Mouse (Mus musculus) CH12.LX (cell line): ENCODE data around the gene Gm11565. TPM values are rescaled to one million over a fixed set of nuclear protein-coding genes. Genes with fewer than 3 reads are reported as not detected.
A peak's percentile ranks its signal among the peaks of the same experiment; 100 is the strongest.

Experiments
- DNase-seq: peaks from one replicate; pipeline ENCODE4 v3.0.0-alpha.2; 2013; ENCODE audit errors: extremely low read depth
- H3K27ac ChIP-seq: 2 replicates; pipeline ENCODE4 v1.5.1; 2012; ENCODE audit warnings: low read depth, mild to moderate bottlenecking, control low read depth, moderate library complexity; ENCODE audit not compliant: insufficient read depth
- H3K27me3 ChIP-seq: replicated peaks from 2 replicates; pipeline ENCODE3; 2012; ENCODE audit warnings: inconsistent platforms
- H3K36me3 ChIP-seq, 2 experiments: replicated peaks in 1 of 2; 2 replicates each; pipeline versions ENCODE3 to v1.6.1; 2012; ENCODE audit warnings: inconsistent platforms in 1 of 2, low read length in 1 of 2, mild to moderate bottlenecking in 1 of 2, mixed read lengths in 1 of 2, moderate library complexity in 1 of 2; ENCODE audit not compliant: control insufficient read depth in 1 of 2, insufficient read depth in 1 of 2
- H3K4me1 ChIP-seq, 2 experiments: 2 replicates each; pipeline ENCODE4 v1.6.1; 2012; ENCODE audit warnings: inconsistent platforms in 1 of 2, moderate library complexity in 1 of 2; ENCODE audit not compliant: insufficient read depth in 2 of 2, control insufficient read depth in 1 of 2
- H3K4me2 ChIP-seq: 2 replicates; pipeline ENCODE4 v1.6.1; 2012; ENCODE audit warnings: low read depth, mild to moderate bottlenecking, control low read depth; ENCODE audit not compliant: poor library complexity, insufficient read depth, severe bottlenecking
- H3K4me3 ChIP-seq, 3 experiments: fragments of 150-350 bp in 1 of 3; sonication (generic) in 1 of 3; replicated peaks in 1 of 3; 2 replicates each; pipeline versions ENCODE3 to v1.5.1; 2011 to 2012; ENCODE audit warnings: low read depth in 2 of 3, low read length in 2 of 3, mild to moderate bottlenecking in 2 of 3, moderate library complexity in 2 of 3, control low read depth in 1 of 3, improper control_type of control experiment in 1 of 3, inconsistent platforms in 1 of 3, mixed read lengths in 1 of 3; ENCODE audit not compliant: poor library complexity in 1 of 3
- H3K79me2 ChIP-seq: replicated peaks from 2 replicates; pipeline ENCODE4 v1.6.1; 2012; ENCODE audit warnings: mild to moderate bottlenecking, moderate library complexity; ENCODE audit not compliant: control insufficient read depth, poor library complexity, insufficient read depth, severe bottlenecking; ENCODE audit errors: extremely low read depth
- H3K9ac ChIP-seq: 2 replicates; pipeline ENCODE4 v1.6.1; 2012; ENCODE audit warnings: low read depth, mild to moderate bottlenecking, control low read depth, moderate library complexity; ENCODE audit not compliant: insufficient read depth
- H3K9me3 ChIP-seq: replicated peaks from 2 replicates; pipeline ENCODE3; 2012; ENCODE audit warnings: low read length, inconsistent platforms, mixed read lengths
- BHLHE40 ChIP-seq: IDR thresholded peaks from 2 replicates; pipeline ENCODE4 v1.6.1; 2011; ENCODE audit warnings: mild to moderate bottlenecking, low read depth, low read length, improper control_type of control experiment
- CTCF ChIP-seq, 2 experiments: IDR thresholded peaks in 1 of 2; conservative IDR thresholded peaks in 1 of 2; 2 replicates each; pipeline ENCODE4 v1.5.1; 2011 to 2012; ENCODE audit warnings: low read depth in 2 of 2, low read length in 2 of 2, improper control_type of control experiment in 1 of 2, inconsistent platforms in 1 of 2, mild to moderate bottlenecking in 1 of 2, moderate library complexity in 1 of 2
- GABPA ChIP-seq: IDR thresholded peaks from 2 replicates; pipeline ENCODE4 v1.6.1; 2012; ENCODE audit warnings: low read depth, low read length, improper control_type of control experiment, inconsistent platforms; ENCODE audit not compliant: insufficient replicate concordance
- JUND ChIP-seq: conservative IDR thresholded peaks from 2 replicates; pipeline ENCODE4 v1.6.1; 2011; ENCODE audit warnings: low read depth, low read length, improper control_type of control experiment
- MXI1 ChIP-seq: IDR thresholded peaks from 2 replicates; pipeline ENCODE4 v1.6.1; 2011; ENCODE audit warnings: mild to moderate bottlenecking, low read depth, low read length, improper control_type of control experiment
- MYC ChIP-seq: IDR thresholded peaks from 2 replicates; pipeline ENCODE4 v1.6.1; 2011; ENCODE audit warnings: low read depth, mild to moderate bottlenecking, improper control_type of control experiment, low read length
- POLR2AphosphoS2 ChIP-seq: IDR thresholded peaks from 2 replicates; pipeline ENCODE4 v1.6.1; 2011; ENCODE audit warnings: low read depth, low read length, improper control_type of control experiment
- RAD21 ChIP-seq: IDR thresholded peaks from 2 replicates; pipeline ENCODE4 v1.6.1; 2011; ENCODE audit warnings: low read depth, mild to moderate bottlenecking, low read length, improper control_type of control experiment, moderate library complexity
- RCOR1 ChIP-seq: conservative IDR thresholded peaks from 2 replicates; pipeline ENCODE4 v1.6.1; 2012; ENCODE audit warnings: low read depth, mild to moderate bottlenecking, inconsistent platforms, low read length, improper control_type of control experiment
- SMC3 ChIP-seq: IDR thresholded peaks from 2 replicates; pipeline ENCODE4 v1.6.1; 2011; ENCODE audit warnings: low read depth, low read length, improper control_type of control experiment
- TCF12 ChIP-seq: IDR thresholded peaks from 2 replicates; pipeline ENCODE4 v1.6.1; 2014; ENCODE audit warnings: low read depth, mild to moderate bottlenecking, inconsistent platforms, low read length, improper control_type of control experiment
- USF1 ChIP-seq: IDR thresholded peaks from 2 replicates; pipeline ENCODE4 v1.6.1; 2014; ENCODE audit warnings: low read depth, mild to moderate bottlenecking, inconsistent platforms, low read length, improper control_type of control experiment
- USF2 ChIP-seq: conservative IDR thresholded peaks from 2 replicates; pipeline ENCODE4 v1.6.1; 2011; ENCODE audit warnings: low read depth, low read length, improper control_type of control experiment
- ZMIZ1 ChIP-seq: IDR thresholded peaks from 2 replicates; pipeline ENCODE4 v1.6.1; 2012; ENCODE audit warnings: low read depth, mild to moderate bottlenecking, inconsistent platforms, low read length, improper control_type of control experiment
- ZNF384 ChIP-seq: IDR thresholded peaks from 2 replicates; pipeline ENCODE4 v1.6.1; 2012; ENCODE audit warnings: low read depth, low read length, improper control_type of control experiment, inconsistent platforms
- dilution Hi-C: fragments of 300-500 bp; cut with MboI; formaldehyde crosslinking; loops from 2 replicates; pipeline ENCODE4 v1.14.3; 2020; ENCODE audit warnings: low sequenced_read_pairs; ENCODE audit not compliant: extremely low pct_unique_long_range_greater_than_20kb, extremely low pct_ligation_motif_present
- in situ Hi-C: fragments of 300-500 bp; cut with MboI; formaldehyde crosslinking; loops from 3 replicates; pipeline ENCODE4 v1.14.3; 2019; ENCODE audit warnings: low sequenced_read_pairs, low pct_ligation_motif_present, low pct_unique_long_range_greater_than_20kb, mixed read lengths
- polyA plus RNA-seq: library from polyadenylated mRNA; unstranded; fragments of >175 nt; gene quantifications from 2 replicates; pipeline ENCODE4 v1.2.1, GENCODE M21; 2012; ENCODE audit warnings: low read depth; ENCODE audit not compliant: insufficient read length
- total RNA-seq, 2 experiments: library from RNA; depleted of rRNA; stranded (reverse); fragments of 300-350 nt in 1 of 2; fragments of >200 nt in 1 of 2; gene quantifications; 2 replicates each; pipeline ENCODE4 v1.2.3; 2012 to 2014

The Gm11565 gene
- total and polyA plus RNA-seq, 3 experiments: not detected

- TF ChIP-seq GABPA: no peak
- TF ChIP-seq SMC3: peak; percentile 28
- no peak for TF ChIP-seq ZNF384
- TF ChIP-seq USF2: no peak
- TF ChIP-seq RAD21: peak; percentile 35
- TF ChIP-seq BHLHE40: no peak
- TF ChIP-seq JUND: no peak
- TF ChIP-seq USF1: no peak
- no peak for TF ChIP-seq POLR2AphosphoS2
- no peak for TF ChIP-seq MYC
- no peak for TF ChIP-seq MXI1
- no peak for TF ChIP-seq TCF12
- peak; percentile 17 to 58; a peak in 3 of 4 replicates for TF ChIP-seq CTCF (conservative IDR thresholded peaks at IDR 0.05 in 1 of 2, IDR thresholded peaks at IDR 0.05 in 1 of 2; ENCODE audit: low read depth in 2 of 2, low read length in 2 of 2)
- TF ChIP-seq RCOR1: no peak
- no peak for TF ChIP-seq ZMIZ1
- H3K9me3 ChIP-seq: no peaks in the 10 kb centered on the region
- dilution Hi-C loops: no loop called here
These were observed 49.7 kb downstream of the Gm11565 start for GRCm38 (mm10) chr11:99964213-99964612.

More at GRCm38 (mm10) chr11:99964213-99964612, 49.7 kb downstream of the Gm11565 start:
- H3K4me3 ChIP-seq: no peak overlapping the region
- peaks cover 86% of the 10 kb centered on the region for H3K27me3 ChIP-seq
- no peaks in the 10 kb centered on the region; the same call in 1 of the 2 replicates for H3K79me2 ChIP-seq
- no peak overlapping the region for H3K27ac ChIP-seq
- no peaks in the 10 kb centered on the region for H3K36me3 ChIP-seq
- in situ Hi-C loops: no loop called here
- DNase-seq: peak; percentile 12
- no peak overlapping the region for H3K9ac ChIP-seq
- no peaks in the 10 kb centered on the region for H3K4me1 ChIP-seq
- no peak overlapping the region for H3K4me2 ChIP-seq

Other genes with a start within 250 kb of the Gm11565 start
Only the 20 nearest of the 33 such genes appear.
- gene Gm11596, start 121.3 kb upstream of the Gm11565 start, total RNA-seq (2012; rRNA removed): not detected in 2 replicates
- not detected in 2 replicates for gene Gm11596, start 121.3 kb upstream of the Gm11565 start, total RNA-seq (2014; rRNA removed)
- gene Gm11596, start 121.3 kb upstream of the Gm11565 start, polyA plus RNA-seq: not detected in 2 replicates
- not detected in 2 replicates for gene Gm11569, start 115.8 kb upstream of the Gm11565 start, total RNA-seq (2012; rRNA removed)
- not detected in 2 replicates for gene Gm11569, start 115.8 kb upstream of the Gm11565 start, total RNA-seq (2014; rRNA removed)
- gene Gm11569, start 115.8 kb upstream of the Gm11565 start, polyA plus RNA-seq: not detected in 2 replicates
- not detected in 2 replicates for gene Gm11554, start 110.3 kb upstream of the Gm11565 start, total RNA-seq (2012; rRNA removed)
- gene Gm11554, start 110.3 kb upstream of the Gm11565 start, total RNA-seq (2014; rRNA removed): not detected in 2 replicates
- not detected in 2 replicates for gene Gm11554, start 110.3 kb upstream of the Gm11565 start, polyA plus RNA-seq
- not detected in 2 replicates for gene Krtap4-13, start 104.9 kb upstream of the Gm11565 start, total RNA-seq (2012; rRNA removed)
- not detected in 2 replicates for gene Krtap4-13, start 104.9 kb upstream of the Gm11565 start, total RNA-seq (2014; rRNA removed)
- gene Krtap4-13, start 104.9 kb upstream of the Gm11565 start, polyA plus RNA-seq: not detected in 2 replicates
- gene Gm11564, start 99.1 kb upstream of the Gm11565 start, total RNA-seq (2012; rRNA removed): not detected in 2 replicates
- not detected in 2 replicates for gene Gm11564, start 99.1 kb upstream of the Gm11565 start, total RNA-seq (2014; rRNA removed)
- gene Gm11564, start 99.1 kb upstream of the Gm11565 start, polyA plus RNA-seq: not detected in 2 replicates
- not detected in 2 replicates for gene 2300003K06Rik, start 76.7 kb upstream of the Gm11565 start, total RNA-seq (2012; rRNA removed)
- gene 2300003K06Rik, start 76.7 kb upstream of the Gm11565 start, total RNA-seq (2014; rRNA removed): not detected in 2 replicates
- not detected in 2 replicates for gene 2300003K06Rik, start 76.7 kb upstream of the Gm11565 start, polyA plus RNA-seq
- not detected in 2 replicates for gene Krtap4-16, start 63.1 kb upstream of the Gm11565 start, total RNA-seq (2012; rRNA removed)
- gene Krtap4-16, start 63.1 kb upstream of the Gm11565 start, total RNA-seq (2014; rRNA removed): not detected in 2 replicates
- not detected in 2 replicates for gene Krtap4-16, start 63.1 kb upstream of the Gm11565 start, polyA plus RNA-seq
- not detected in 2 replicates for gene Gm11568, start 56.8 kb upstream of the Gm11565 start, total RNA-seq (2012; rRNA removed)
- gene Gm11568, start 56.8 kb upstream of the Gm11565 start, total RNA-seq (2014; rRNA removed): not detected in 2 replicates
- gene Gm11568, start 56.8 kb upstream of the Gm11565 start, polyA plus RNA-seq: not detected in 2 replicates
- not detected in 2 replicates for gene Gm11559, start 50.3 kb upstream of the Gm11565 start, total RNA-seq (2012; rRNA removed)
- gene Gm11559, start 50.3 kb upstream of the Gm11565 start, total RNA-seq (2014; rRNA removed): not detected in 2 replicates
- gene Gm11559, start 50.3 kb upstream of the Gm11565 start, polyA plus RNA-seq: not detected in 2 replicates
- not detected in 2 replicates for gene Krtap9-1, start 41.4 kb upstream of the Gm11565 start, total RNA-seq (2012; rRNA removed)
- gene Krtap9-1, start 41.4 kb upstream of the Gm11565 start, total RNA-seq (2014; rRNA removed): not detected in 2 replicates
- gene Krtap9-1, start 41.4 kb upstream of the Gm11565 start, polyA plus RNA-seq: not detected in 2 replicates
- not detected in 2 replicates for gene Gm11567, start 35.6 kb upstream of the Gm11565 start, total RNA-seq (2012; rRNA removed)
- gene Gm11567, start 35.6 kb upstream of the Gm11565 start, total RNA-seq (2014; rRNA removed): not detected in 2 replicates
- not detected in 2 replicates for gene Gm11567, start 35.6 kb upstream of the Gm11565 start, polyA plus RNA-seq
- not detected in 2 replicates for gene Krtap31-1, start 6.8 kb upstream of the Gm11565 start, total RNA-seq (2012; rRNA removed)
- gene Krtap31-1, start 6.8 kb upstream of the Gm11565 start, total RNA-seq (2014; rRNA removed): not detected in 2 replicates
- gene Krtap31-1, start 6.8 kb upstream of the Gm11565 start, polyA plus RNA-seq: not detected in 2 replicates
- gene Krtap31-2, start 21.5 kb downstream of the Gm11565 start, total RNA-seq (2012; rRNA removed): not detected in 2 replicates
- gene Krtap31-2, start 21.5 kb downstream of the Gm11565 start, total RNA-seq (2014; rRNA removed): not detected in 2 replicates
- gene Krtap31-2, start 21.5 kb downstream of the Gm11565 start, polyA plus RNA-seq: not detected in 2 replicates
- gene Krtap9-5, start 33.7 kb downstream of the Gm11565 start, total RNA-seq (2012; rRNA removed): not detected in 2 replicates
- gene Krtap9-5, start 33.7 kb downstream of the Gm11565 start, total RNA-seq (2014; rRNA removed): not detected in 2 replicates
- gene Krtap9-5, start 33.7 kb downstream of the Gm11565 start, polyA plus RNA-seq: not detected in 2 replicates
- not detected in 2 replicates for gene Krtap29-1, start 64.3 kb downstream of the Gm11565 start, total RNA-seq (2012; rRNA removed)
- not detected in 2 replicates for gene Krtap29-1, start 64.3 kb downstream of the Gm11565 start, total RNA-seq (2014; rRNA removed)
- gene Krtap29-1, start 64.3 kb downstream of the Gm11565 start, polyA plus RNA-seq: not detected in 2 replicates
- not detected in 2 replicates for gene Krtap16-1, start 71.8 kb downstream of the Gm11565 start, total RNA-seq (2012; rRNA removed)
- gene Krtap16-1, start 71.8 kb downstream of the Gm11565 start, total RNA-seq (2014; rRNA removed): not detected in 2 replicates
- not detected in 2 replicates for gene Krtap16-1, start 71.8 kb downstream of the Gm11565 start, polyA plus RNA-seq
- not detected in 2 replicates for gene Krtap17-1, start 79.2 kb downstream of the Gm11565 start, total RNA-seq (2012; rRNA removed)
- gene Krtap17-1, start 79.2 kb downstream of the Gm11565 start, total RNA-seq (2014; rRNA removed): not detected in 2 replicates
- gene Krtap17-1, start 79.2 kb downstream of the Gm11565 start, polyA plus RNA-seq: not detected in 2 replicates
- not detected in 2 replicates for gene Krt33a, start 101.5 kb downstream of the Gm11565 start, total RNA-seq (2012; rRNA removed)
- gene Krt33a, start 101.5 kb downstream of the Gm11565 start, total RNA-seq (2014; rRNA removed): not detected in 2 replicates
- gene Krt33a, start 101.5 kb downstream of the Gm11565 start, polyA plus RNA-seq: not detected in 2 replicates
- gene Krt33b, start 115.1 kb downstream of the Gm11565 start, total RNA-seq (2012; rRNA removed): not detected in 2 replicates
- not detected in 2 replicates for gene Krt33b, start 115.1 kb downstream of the Gm11565 start, total RNA-seq (2014; rRNA removed)
- not detected in 2 replicates for gene Krt33b, start 115.1 kb downstream of the Gm11565 start, polyA plus RNA-seq
- gene Krt34, start 126.8 kb downstream of the Gm11565 start, total RNA-seq (2012; rRNA removed): not detected in 2 replicates
- not detected in 2 replicates for gene Krt34, start 126.8 kb downstream of the Gm11565 start, total RNA-seq (2014; rRNA removed)
- not detected in 2 replicates for gene Krt34, start 126.8 kb downstream of the Gm11565 start, polyA plus RNA-seq